Mouse (Mus musculus) neural tube, embryonic 12.5 days (tissue): ENCODE measurements around the gene Acad12. TPM values are rescaled to one million over a fixed set of nuclear protein-coding genes. Genes with fewer than 3 reads are reported as not detected.

Experiments
- ATAC-seq: fragments of 200-750 bp; cut with Nextera tagmentation; 2 replicates; pipeline ENCODE4 v1.8.0; 2017; ENCODE audit warnings: low read depth, mild to moderate bottlenecking, moderate TSS enrichment, moderate library complexity; ENCODE audit not compliant: low FRiP score
- H3K27ac ChIP-seq: fragments of 300-500 bp; sonication (generic); 2 replicates; pipeline ENCODE4 v1.5.1; 2016
- H3K27me3 ChIP-seq: fragments of 300-500 bp; sonication (generic); replicated peaks from 2 replicates; pipeline ENCODE4 v1.6.1; 2016; ENCODE audit warnings: mild to moderate bottlenecking
- H3K36me3 ChIP-seq: fragments of 300-500 bp; sonication (generic); 2 replicates; pipeline ENCODE4 v1.6.1; 2016; ENCODE audit warnings: mild to moderate bottlenecking
- H3K4me1 ChIP-seq: fragments of 300-500 bp; sonication (generic); 2 replicates; pipeline ENCODE4 v1.6.1; 2016
- H3K4me2 ChIP-seq: fragments of 300-500 bp; sonication (generic); replicated peaks from 2 replicates; pipeline ENCODE4 v1.6.1; 2016; ENCODE audit warnings: mild to moderate bottlenecking
- H3K4me3 ChIP-seq: fragments of 300-500 bp; sonication (generic); 2 replicates; pipeline ENCODE4 v1.5.1; 2016
- H3K9ac ChIP-seq: fragments of 300-500 bp; sonication (generic); 2 replicates; pipeline ENCODE4 v1.6.1; 2016; ENCODE audit warnings: mild to moderate bottlenecking
- H3K9me3 ChIP-seq: fragments of 300-500 bp; sonication (generic); 2 replicates; pipeline ENCODE4 v1.6.1; 2016; ENCODE audit warnings: mild to moderate bottlenecking
- WGBS: fragments of 180-500 bp; shearing (Covaris S2); methylation state at CpG from one replicate; pipeline ENCODE4 v1.1.7; 2016; 5-methylcytosine and 5-hydroxymethylcytosine counted together
- polyA plus RNA-seq: library from polyadenylated mRNA; unstranded; fragments of >200 nt; fragmentation: Nextera tagmentation; extraction: Ambion mirVana; gene quantifications from 2 replicates; pipeline ENCODE4 v1.2.1, GENCODE M21; 2016

Gene Acad12
- polyA plus RNA-seq, 1 experiment from 2014 or later: 1.5 TPM

- no peaks in the 10 kb centered on the region for H3K9me3 ChIP-seq
- 66% methylated on average over 11 of the region's 11 CpGs for WGBS
Observed at GRCm38 (mm10) chr5:121592064-121592815, 26.5 kb downstream of the Acad12 start.

GRCm38 (mm10) chr5:121591417-121592063 is 27.2 kb downstream of the Acad12 start:
- no peak overlapping the region for H3K4me3 ChIP-seq
- H3K27ac ChIP-seq: no peak overlapping the region
- no peak for ATAC-seq
- no peaks in the 10 kb centered on the region for H3K36me3 ChIP-seq
- H3K4me1 ChIP-seq: peaks cover 8% of the 10 kb centered on the region
- WGBS: 84% methylated on average over 11 of the region's 11 CpGs
- H3K9me3 ChIP-seq: no peaks in the 10 kb centered on the region
- H3K27me3 ChIP-seq: no peaks in the 10 kb centered on the region
- H3K4me2 ChIP-seq: peak overlapping the region; percentile 97; the same call in 1 of the 2 replicates
- no peak overlapping the region for H3K9ac ChIP-seq

More at GRCm38 (mm10) chr5:121592064-121592815, 26.5 kb downstream of the Acad12 start:
- no peak for ATAC-seq
- Histone ChIP-seq H3K4me3 (no peak overlapping the region), H3K9ac (no peak overlapping the region), H3K36me3 (no peaks in the 10 kb centered on the region), H3K27me3 (no peaks in the 10 kb centered on the region), H3K4me1 (peaks cover 8% of the 10 kb centered on the region), H3K4me2 (peak overlapping the region; percentile 97), H3K27ac (no peak overlapping the region)

GRCm38 (mm10) chr5:121589928-121590327 is 28.8 kb downstream of the Acad12 start:
- no peak overlapping the region for H3K27ac ChIP-seq
- no peaks in the 10 kb centered on the region for H3K9me3 ChIP-seq
- WGBS: 80% methylated on average over 6 of the region's 6 CpGs
- no peak overlapping the region for H3K9ac ChIP-seq
- H3K4me2 ChIP-seq: no peak overlapping the region
- H3K4me1 ChIP-seq: peaks cover 8% of the 10 kb centered on the region
- ATAC-seq: no peak
- no peaks in the 10 kb centered on the region for H3K36me3 ChIP-seq
- H3K4me3 ChIP-seq: no peak overlapping the region
- no peaks in the 10 kb centered on the region for H3K27me3 ChIP-seq

GRCm38 (mm10) chr5:121586400-121587039 is 32.2 kb downstream of the Acad12 start:
- no peak overlapping the region for H3K4me3 ChIP-seq
- no peak for ATAC-seq
- WGBS: 70% methylated on average over 6 of the region's 6 CpGs
- H3K9me3 ChIP-seq: no peaks in the 10 kb centered on the region
- H3K36me3 ChIP-seq: no peaks in the 10 kb centered on the region
- no peak overlapping the region for H3K9ac ChIP-seq
- H3K27ac ChIP-seq: no peak overlapping the region
- no peaks in the 10 kb centered on the region for H3K27me3 ChIP-seq
- no peaks in the 10 kb centered on the region for H3K4me1 ChIP-seq
- H3K4me2 ChIP-seq: no peak overlapping the region

GRCm38 (mm10) chr5:121585699-121586098 is 33.0 kb downstream of the Acad12 start:
- H3K4me3 ChIP-seq: no peak overlapping the region
- no peak overlapping the region for H3K9ac ChIP-seq
- H3K27ac ChIP-seq: no peak overlapping the region
- H3K36me3 ChIP-seq: no peaks in the 10 kb centered on the region
- no peak for ATAC-seq
- no peak overlapping the region for H3K4me2 ChIP-seq
- no peaks in the 10 kb centered on the region for H3K4me1 ChIP-seq
- WGBS: 78% methylated on average over 5 of the region's 5 CpGs
- H3K9me3 ChIP-seq: no peaks in the 10 kb centered on the region
- H3K27me3 ChIP-seq: no peaks in the 10 kb centered on the region

- no peak overlapping the region for H3K4me3 ChIP-seq
- H3K9ac ChIP-seq: no peak overlapping the region
- H3K36me3 ChIP-seq: no peaks in the 10 kb centered on the region
- H3K4me1 ChIP-seq: no peaks in the 10 kb centered on the region
- WGBS: 97% methylated on average over 10 of the region's 10 CpGs
- no peak for ATAC-seq
- no peak overlapping the region for H3K27ac ChIP-seq
- no peaks in the 10 kb centered on the region for H3K9me3 ChIP-seq
- no peaks in the 10 kb centered on the region for H3K27me3 ChIP-seq
- H3K4me2 ChIP-seq: no peak overlapping the region
Observed at GRCm38 (mm10) chr5:121585005-121585404, 33.7 kb downstream of the Acad12 start.

GRCm38 (mm10) chr5:121583765-121584501 is 34.8 kb downstream of the Acad12 start:
- WGBS: 62% methylated on average over 12 of the region's 12 CpGs
- ATAC-seq: no peak

GRCm38 (mm10) chr5:121581945-121582344 is 36.8 kb downstream of the Acad12 start:
- Histone ChIP-seq H3K9me3 (no peaks in the 10 kb centered on the region), H3K36me3 (peaks cover 7% of the 10 kb centered on the region), H3K4me3 (no peak overlapping the region), H3K4me1 (no peaks in the 10 kb centered on the region), H3K27me3 (no peaks in the 10 kb centered on the region), H3K27ac (no peak overlapping the region), H3K4me2 (no peak overlapping the region), H3K9ac (no peak overlapping the region)
- WGBS: 95% methylated on average over 8 of the region's 8 CpGs
- ATAC-seq: no peak

More at GRCm38 (mm10) chr5:121583765-121584501, 34.8 kb downstream of the Acad12 start:
- Histone ChIP-seq H3K9ac (no peak overlapping the region), H3K27ac (no peak overlapping the region), H3K27me3 (no peaks in the 10 kb centered on the region), H3K4me1 (no peaks in the 10 kb centered on the region), H3K4me3 (no peak overlapping the region), H3K4me2 (no peak overlapping the region), H3K9me3 (no peaks in the 10 kb centered on the region), H3K36me3 (peaks cover 7% of the 10 kb centered on the region)

GRCm38 (mm10) chr5:121576927-121577488 is 41.7 kb downstream of the Acad12 start:
- H3K36me3 ChIP-seq: peaks cover 14% of the 10 kb centered on the region
- no peak for ATAC-seq
- H3K9ac ChIP-seq: no peak overlapping the region
- no peak overlapping the region for H3K4me3 ChIP-seq
- H3K4me2 ChIP-seq: no peak overlapping the region
- no peaks in the 10 kb centered on the region for H3K9me3 ChIP-seq
- H3K27ac ChIP-seq: no peak overlapping the region
- H3K27me3 ChIP-seq: no peaks in the 10 kb centered on the region
- H3K4me1 ChIP-seq: no peaks in the 10 kb centered on the region
- WGBS: 93% methylated on average over 11 of the region's 11 CpGs

GRCm38 (mm10) chr5:121575867-121576266 is 42.9 kb downstream of the Acad12 start:
- peaks cover 19% of the 10 kb centered on the region for H3K36me3 ChIP-seq
- ATAC-seq: no peak
- H3K4me3 ChIP-seq: no peak overlapping the region
- no peak overlapping the region for H3K4me2 ChIP-seq
- WGBS: 93% methylated on average over 11 of the region's 11 CpGs
- no peaks in the 10 kb centered on the region for H3K27me3 ChIP-seq
- no peak overlapping the region for H3K27ac ChIP-seq
- no peaks in the 10 kb centered on the region for H3K4me1 ChIP-seq
- no peak overlapping the region for H3K9ac ChIP-seq
- no peaks in the 10 kb centered on the region for H3K9me3 ChIP-seq

- Histone ChIP-seq H3K9ac (no peak overlapping the region), H3K36me3 (peaks cover 21% of the 10 kb centered on the region; the same call in 1 of the 2 replicates), H3K4me2 (no peak overlapping the region), H3K27me3 (no peaks in the 10 kb centered on the region), H3K27ac (no peak overlapping the region), H3K9me3 (no peaks in the 10 kb centered on the region), H3K4me1 (no peaks in the 10 kb centered on the region), H3K4me3 (no peak overlapping the region)
- 93% methylated on average over 13 of the region's 13 CpGs for WGBS
- no peak for ATAC-seq
Observed at GRCm38 (mm10) chr5:121574145-121574544, 44.6 kb downstream of the Acad12 start.
